Mouse (Mus musculus) ovary, adult 10 weeks (tissue): Measurements from ENCODE around the gene Aplp1. TPM values are rescaled to one million over a fixed set of nuclear protein-coding genes. Genes with fewer than 3 reads are reported as not detected.

Source experiments
- polyA plus RNA-seq: library from polyadenylated mRNA; stranded (reverse); fragments of 350-450 nt; fragmentation: Illumina TruSeq; extraction: RNeasy Lipid Tissue Mini Kit (QIAGEN cat#74804); gene quantifications from one replicate; pipeline ENCODE4 v1.2.3, GENCODE M21; 2014

Gene Aplp1
- 0.63 TPM for polyA plus RNA-seq

GRCm38 (mm10) chr7:30444971-30445751, at the start of gene Aplp1:
Gene Aplp1, minus strand, starts transcription at chr7:30445535.

DNA sequence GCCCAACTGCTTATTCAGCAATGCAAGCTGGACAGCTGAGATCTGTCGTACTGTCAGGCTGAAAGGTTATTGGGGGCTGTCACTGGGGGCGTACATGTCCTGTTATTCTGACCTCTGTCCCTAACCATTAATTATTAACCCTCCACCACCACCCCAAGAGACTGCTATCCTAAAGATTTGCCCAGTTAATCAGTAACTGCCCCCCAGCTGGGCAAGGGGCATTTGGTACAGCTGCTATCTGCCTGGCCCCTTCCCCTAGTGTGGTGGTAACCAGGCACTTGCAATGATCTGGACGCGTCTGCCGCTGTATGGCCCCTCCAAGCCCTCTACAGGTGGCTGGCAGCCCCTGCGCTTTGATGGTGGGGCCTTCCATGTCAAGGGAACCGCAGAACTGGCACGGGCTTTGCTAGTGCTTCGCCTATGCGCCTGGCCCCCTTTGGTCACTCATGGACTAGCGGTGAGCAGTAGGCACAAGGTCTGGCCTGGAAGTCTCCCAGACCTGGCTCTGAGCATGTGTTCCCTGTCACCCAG, 48.1 kb upstream of the Aplp1 start, which contains the start of gene Prodh2:
Gene Prodh2 (plus strand): TSS at position 222 of the 531 bp plus-strand sequence.

GRCm38 (mm10) chr7:30457629-30458330, 12.4 kb upstream of the Aplp1 start, which contains the start of the genes Kirrel2 and Nphs1:
Gene Kirrel2, minus strand, starts transcription at chr7:30457690.
Gene Nphs1, plus strand, starts transcription at chr7:30458315.

GRCm38 (mm10) chr7:30421175-30421889, 24.0 kb downstream of the Aplp1 start, which contains the start of gene Nfkbid:
Gene Nfkbid, plus strand, starts transcription at chr7:30421732.

GRCm38 (mm10) chr7:30419561-30420499, 25.5 kb downstream of the Aplp1 start, which contains the start of gene Hcst:
Gene Hcst, minus strand, starts transcription at chr7:30419854.

DNA sequence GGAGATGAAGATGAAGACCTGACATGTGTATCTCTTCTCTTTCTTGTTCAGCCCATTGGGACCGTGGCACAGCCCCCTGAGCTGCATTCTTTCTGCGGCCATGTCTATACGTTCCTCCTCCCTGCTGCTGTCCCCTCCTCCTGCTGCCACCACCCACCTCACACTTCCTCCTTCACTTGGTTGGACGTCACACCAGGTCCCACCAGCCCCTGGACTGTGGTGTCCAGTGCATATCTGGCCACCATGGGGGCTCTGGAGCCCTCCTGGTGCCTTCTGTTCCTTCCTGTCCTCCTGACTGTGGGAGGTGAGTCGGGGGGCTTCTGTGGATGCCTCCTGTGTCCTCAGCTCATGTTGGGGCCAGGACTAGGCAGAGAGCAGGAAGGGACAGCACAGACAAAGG, 31.7 kb downstream of the Aplp1 start, which contains the start of gene Tyrobp:
Gene Tyrobp (plus strand): TSS at position 165 of the 400 bp plus-strand sequence.

Other genes starting within 250 kb of the Aplp1 start
- 65.4 TPM for gene Capns1, start 246.7 kb downstream of the Aplp1 start, polyA plus RNA-seq
- 1.7 TPM for gene Polr2i, start 213.6 kb downstream of the Aplp1 start, polyA plus RNA-seq
- gene Tbcb, start 213.3 kb downstream of the Aplp1 start, polyA plus RNA-seq = 6.8 TPM
- not detected for gene Ovol3, start 209.8 kb downstream of the Aplp1 start, polyA plus RNA-seq
- gene Thap8, start 165.4 kb downstream of the Aplp1 start, polyA plus RNA-seq = not detected
- 0.20 TPM for gene Wdr62, start 165.1 kb downstream of the Aplp1 start, polyA plus RNA-seq
- 20.6 TPM for gene Clip3, start 153.8 kb downstream of the Aplp1 start, polyA plus RNA-seq
- 3.1 TPM for gene Alkbh6, start 136.8 kb downstream of the Aplp1 start, polyA plus RNA-seq
- 1.7 TPM for gene Syne4, start 130.7 kb downstream of the Aplp1 start, polyA plus RNA-seq
- 0.51 TPM for gene E130208F15Rik, start 123.8 kb downstream of the Aplp1 start, polyA plus RNA-seq
- 1.3 TPM for gene Sdhaf1, start 121.6 kb downstream of the Aplp1 start, polyA plus RNA-seq
- 0.40 TPM for gene Lrfn3, start 82.8 kb downstream of the Aplp1 start, polyA plus RNA-seq
- gene Tyrobp, start 31.8 kb downstream of the Aplp1 start, polyA plus RNA-seq = 5.6 TPM
- gene Hcst, start 25.7 kb downstream of the Aplp1 start, polyA plus RNA-seq = not detected
- 0.23 TPM for gene Nfkbid, start 23.8 kb downstream of the Aplp1 start, polyA plus RNA-seq
- not detected for gene Kirrel2, start 12.2 kb upstream of the Aplp1 start, polyA plus RNA-seq
- gene Nphs1, start 12.8 kb upstream of the Aplp1 start, polyA plus RNA-seq = not detected
- gene Prodh2, start 48.1 kb upstream of the Aplp1 start, polyA plus RNA-seq = not detected
- 0.23 TPM for gene Arhgap33, start 89.5 kb upstream of the Aplp1 start, polyA plus RNA-seq
- 22.5 TPM for gene Hspb6, start 106.6 kb upstream of the Aplp1 start, polyA plus RNA-seq
- 2.0 TPM for gene Proser3, start 106.8 kb upstream of the Aplp1 start, polyA plus RNA-seq
- gene Lin37, start 114.3 kb upstream of the Aplp1 start, polyA plus RNA-seq = 5.0 TPM
- 8.5 TPM for gene U2af1l4, start 117.8 kb upstream of the Aplp1 start, polyA plus RNA-seq
- gene Gm49396, start 117.8 kb upstream of the Aplp1 start, polyA plus RNA-seq = 1.1 TPM
- 24.5 TPM for gene Psenen, start 118.1 kb upstream of the Aplp1 start, polyA plus RNA-seq
- not detected for gene Igflr1, start 119.9 kb upstream of the Aplp1 start, polyA plus RNA-seq
- 4.7 TPM for gene Kmt2b, start 143.2 kb upstream of the Aplp1 start, polyA plus RNA-seq
- gene Zbtb32, start 153.4 kb upstream of the Aplp1 start, polyA plus RNA-seq = not detected
- gene Upk1a, start 167.3 kb upstream of the Aplp1 start, polyA plus RNA-seq = 0.34 TPM
- gene Cox6b1, start 180.6 kb upstream of the Aplp1 start, polyA plus RNA-seq = 586 TPM
- not detected for gene Etv2, start 190.3 kb upstream of the Aplp1 start, polyA plus RNA-seq
- gene Rbm42, start 204.8 kb upstream of the Aplp1 start, polyA plus RNA-seq = not detected
- 1.1 TPM for gene Haus5, start 219.5 kb upstream of the Aplp1 start, polyA plus RNA-seq
- not detected for gene Pmis2, start 226.1 kb upstream of the Aplp1 start, polyA plus RNA-seq